Mouse (Mus musculus): Measurements from ENCODE around the gene Fgf18.

The Fgf18 gene

DNA sequence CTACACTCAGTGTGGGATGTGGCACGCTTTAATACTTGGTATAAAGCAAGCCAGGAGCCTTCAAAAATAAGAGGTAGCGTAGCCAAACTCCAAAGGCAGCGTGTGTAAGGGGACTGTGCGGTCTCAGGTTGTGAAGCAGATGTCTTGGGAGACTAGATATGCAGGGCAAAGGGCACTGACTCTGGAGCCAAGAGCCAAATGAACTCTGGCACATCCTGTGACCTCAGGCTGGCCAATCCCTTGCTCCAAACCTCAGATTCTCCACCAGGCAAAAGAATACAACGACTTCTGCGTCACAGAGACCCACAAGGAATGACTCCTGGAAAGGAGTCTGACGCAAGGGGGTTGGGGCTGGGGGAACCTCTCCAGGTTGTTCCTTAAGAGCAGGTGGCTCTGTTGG, 28.1 kb downstream of the Fgf18 start:
- no peak for DNase-seq (ENCODE audit: low spot score in 2 of 2)

GRCm38 (mm10) chr11:33118480-33118879, 28.7 kb downstream of the Fgf18 start:
- DNase-seq (ENCODE audit: low spot score in 2 of 2) = no peak

DNA sequence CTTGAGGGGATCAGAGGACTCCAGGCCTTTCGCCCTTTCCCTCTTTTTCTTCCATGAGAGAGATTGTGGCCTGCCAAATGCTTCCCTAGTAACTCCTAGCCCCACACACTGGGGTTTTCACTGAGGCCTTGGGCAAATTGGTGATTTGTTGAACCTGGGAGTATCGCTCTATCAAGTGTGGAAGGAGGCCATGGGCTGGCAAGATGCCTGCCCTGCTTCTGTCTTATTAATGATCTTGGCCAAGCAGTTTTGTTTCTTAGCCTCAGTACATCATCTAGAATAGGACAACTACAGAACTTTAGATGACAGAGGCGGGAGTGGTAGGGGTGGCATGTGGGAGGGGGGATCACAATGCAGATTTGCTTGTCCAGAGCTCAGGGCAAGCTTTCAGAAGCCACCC, 31.4 kb downstream of the Fgf18 start:
- DNase-seq (ENCODE audit: low spot score in 2 of 2) = no peak

- DNase-seq (ENCODE audit: low spot score in 2 of 2) = no peak
Measured at GRCm38 (mm10) chr11:33112407-33112806, 34.8 kb downstream of the Fgf18 start.

GRCm38 (mm10) chr11:33110111-33110510, 37.1 kb downstream of the Fgf18 start:
- no peak for DNase-seq (ENCODE audit: low spot score in 2 of 2)

- DNase-seq (ENCODE audit: low spot score in 2 of 2) = no peak
Measured at GRCm38 (mm10) chr11:33107540-33107939, 39.7 kb downstream of the Fgf18 start.

DNA sequence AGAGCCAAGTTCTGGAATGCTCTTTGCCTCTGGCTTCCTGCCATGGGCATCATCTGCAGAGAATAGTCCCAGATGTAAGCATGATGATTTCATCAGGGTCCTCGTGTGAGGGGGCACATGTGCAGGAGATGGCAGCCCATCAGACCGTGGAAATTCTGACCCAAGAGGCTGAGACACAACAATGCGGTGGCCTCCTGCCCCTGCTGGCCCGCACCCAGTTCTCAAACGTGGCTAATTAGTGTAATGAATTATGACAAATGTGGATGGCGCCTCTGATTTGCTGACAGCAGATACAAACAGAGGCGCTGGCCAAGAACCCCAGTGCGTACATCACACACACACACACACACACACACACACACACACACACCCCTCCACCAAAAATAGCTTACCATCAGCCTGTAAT, 42.3 kb downstream of the Fgf18 start:
- DNase-seq (ENCODE audit: low spot score in 2 of 2) = no peak

DNA sequence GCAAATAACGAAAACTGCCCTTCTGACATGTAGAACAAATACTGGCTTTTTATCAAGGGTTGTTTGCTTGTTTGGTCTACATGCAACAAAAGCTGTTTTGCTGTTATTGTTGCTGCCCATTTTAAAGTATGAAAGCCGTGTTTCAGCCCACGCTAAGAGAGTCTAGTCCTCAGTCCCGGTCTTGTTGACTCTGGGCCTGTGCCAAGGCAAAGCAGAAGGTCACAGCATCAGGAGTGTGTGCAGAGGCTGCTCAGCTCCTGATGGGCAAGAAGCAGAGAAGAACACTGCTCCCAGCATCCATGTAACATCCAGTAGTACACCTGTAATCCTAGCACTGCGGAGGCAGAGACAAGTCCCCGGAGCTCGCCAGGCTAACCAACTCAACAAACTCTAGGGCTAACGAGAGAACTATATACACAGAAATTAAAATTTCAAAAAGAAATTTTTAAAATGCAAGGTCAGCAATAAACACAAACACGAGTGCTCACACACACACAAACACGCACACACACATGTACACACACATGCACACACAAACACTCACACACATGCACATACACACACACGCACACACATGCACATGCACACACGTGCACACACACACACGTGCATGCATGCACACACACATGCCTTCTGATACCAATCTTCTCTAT, 43.8 kb downstream of the Fgf18 start:
- no peak for DNase-seq (ENCODE audit: low spot score in 2 of 2)

- DNase-seq (ENCODE audit: low spot score in 2 of 2) = no peak
Measured at GRCm38 (mm10) chr11:33100027-33100507, 47.1 kb downstream of the Fgf18 start.

- no peak for DNase-seq (ENCODE audit: low spot score in 2 of 2)
Measured at GRCm38 (mm10) chr11:33099425-33099824, 47.8 kb downstream of the Fgf18 start.

GRCm38 (mm10) chr11:33098446-33098845, 48.8 kb downstream of the Fgf18 start:
- no peak for DNase-seq (ENCODE audit: low spot score in 2 of 2)

DNA sequence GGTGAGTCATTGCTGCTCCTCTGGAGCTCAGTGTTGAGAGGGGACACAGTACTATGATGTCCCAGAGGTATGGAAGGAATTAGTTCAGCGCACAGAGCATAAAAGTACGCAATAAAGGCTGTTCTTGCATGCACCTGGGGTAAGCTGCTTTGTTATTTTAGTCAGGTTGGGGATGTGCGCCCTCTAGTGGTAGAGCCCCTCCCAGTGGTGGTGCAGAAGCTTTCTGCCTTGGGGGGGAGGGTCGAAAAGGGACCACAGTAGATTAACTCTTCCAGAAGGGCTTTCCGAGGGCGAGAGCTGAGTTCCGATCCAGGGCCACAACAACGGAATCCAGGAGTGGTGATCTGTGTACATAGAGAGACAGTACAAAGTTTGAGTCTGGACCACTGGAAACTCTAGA, 49.3 kb downstream of the Fgf18 start:
- peak in 1 of 2 experiments; percentile 31 for DNase-seq (ENCODE audit: low spot score in 2 of 2)

GRCm38 (mm10) chr11:33089856-33090255, 57.3 kb downstream of the Fgf18 start:
- peak; percentile 13 to 37 for DNase-seq (ENCODE audit: low spot score in 2 of 2)

- DNase-seq (ENCODE audit: low spot score in 2 of 2) = no peak
Measured at GRCm38 (mm10) chr11:33088181-33088580, 59.0 kb downstream of the Fgf18 start.

- DNase-seq (ENCODE audit: low spot score in 2 of 2) = no peak
Measured at GRCm38 (mm10) chr11:33086046-33086445, 61.2 kb downstream of the Fgf18 start.

GRCm38 (mm10) chr11:33085514-33085913, 61.7 kb downstream of the Fgf18 start:
- DNase-seq (ENCODE audit: low spot score in 2 of 2) = peak; percentile 15 to 23

DNA sequence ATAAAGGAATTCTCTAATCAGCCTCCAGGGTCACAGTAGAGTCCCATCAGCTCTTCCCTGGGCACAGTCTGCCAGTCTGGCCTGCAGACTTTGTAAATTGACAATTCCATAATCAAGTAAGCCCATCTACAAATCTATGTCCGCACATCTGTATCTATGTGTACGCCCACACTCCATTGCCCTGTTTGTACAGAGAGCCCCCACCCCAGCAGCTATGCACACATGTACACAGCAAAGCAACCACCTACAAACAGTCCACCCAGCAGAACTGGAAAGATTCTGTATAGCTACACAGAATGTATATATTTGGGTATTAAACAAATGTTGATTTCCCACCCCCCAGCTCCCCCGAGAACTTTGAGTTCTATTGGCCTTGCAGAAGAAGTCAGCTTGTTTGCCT, 62.1 kb downstream of the Fgf18 start:
- DNase-seq (ENCODE audit: low spot score in 2 of 2) = no peak

DNA sequence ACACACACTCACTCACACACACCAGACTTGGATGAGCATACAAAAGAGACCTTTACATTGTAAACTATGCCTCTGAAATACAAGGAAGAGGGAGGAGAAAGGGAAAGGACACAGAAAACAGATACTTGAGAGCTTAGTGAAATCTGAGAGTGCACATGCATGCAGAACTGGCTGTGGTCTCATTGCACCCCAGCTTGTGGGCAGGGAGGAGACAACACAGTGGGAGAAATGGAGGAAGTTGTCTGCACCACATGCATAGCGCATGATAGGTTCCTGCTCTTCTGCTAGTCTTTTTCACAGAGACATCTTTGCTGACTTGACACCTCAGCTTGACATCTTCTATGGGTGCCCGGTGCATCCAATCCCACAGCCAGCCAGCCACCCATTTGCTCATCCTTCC, 63.2 kb downstream of the Fgf18 start:
- DNase-seq (ENCODE audit: low spot score in 2 of 2) = no peak

DNA sequence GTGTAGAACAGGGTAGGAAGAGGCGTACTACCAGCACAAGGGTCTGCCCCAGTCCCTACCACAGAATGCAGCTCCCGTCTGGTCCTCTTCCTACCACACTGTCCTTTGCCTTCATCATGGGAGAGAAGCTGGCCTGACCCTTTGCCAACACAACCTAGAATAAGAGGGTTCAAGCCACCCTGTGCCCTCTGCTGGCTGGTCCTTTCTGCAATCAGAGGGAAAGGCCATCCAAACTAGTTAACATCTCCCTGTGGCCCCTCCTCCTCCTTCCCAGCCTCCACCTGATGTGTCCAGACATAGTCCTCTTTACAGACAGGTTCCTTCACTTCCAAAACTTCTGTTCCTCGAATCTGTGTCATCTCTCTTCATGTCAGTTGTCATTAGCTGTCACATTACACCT, 66.0 kb downstream of the Fgf18 start:
- DNase-seq (ENCODE audit: low spot score in 2 of 2) = no peak

GRCm38 (mm10) chr11:33080046-33080808, 67.0 kb downstream of the Fgf18 start:
- DNase-seq (ENCODE audit: low spot score in 2 of 2) = peak; percentile 3 to 19

DNA sequence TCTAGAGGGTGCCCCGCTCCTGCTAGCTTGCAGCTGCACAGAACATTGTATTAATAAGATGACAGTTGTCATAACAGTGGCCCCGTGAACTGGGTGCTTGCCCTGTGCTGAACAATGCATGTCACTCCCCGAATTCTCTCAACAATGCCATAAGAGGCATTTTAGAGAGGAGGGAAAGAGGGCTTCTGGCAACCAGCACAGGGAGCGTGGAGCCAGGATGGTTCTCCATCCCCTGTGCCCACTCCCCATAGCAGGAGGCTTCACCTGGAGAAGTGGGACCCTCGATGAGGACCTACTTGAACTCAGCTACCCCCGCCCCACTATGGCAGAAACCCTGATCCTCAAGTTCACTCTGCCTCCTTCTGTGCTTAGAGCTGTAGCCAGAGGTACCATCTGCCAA, 67.8 kb downstream of the Fgf18 start:
- no peak for DNase-seq (ENCODE audit: low spot score in 2 of 2)

- DNase-seq (ENCODE audit: low spot score in 2 of 2) = no peak
Measured at GRCm38 (mm10) chr11:33078036-33078435, 69.2 kb downstream of the Fgf18 start.

DNA sequence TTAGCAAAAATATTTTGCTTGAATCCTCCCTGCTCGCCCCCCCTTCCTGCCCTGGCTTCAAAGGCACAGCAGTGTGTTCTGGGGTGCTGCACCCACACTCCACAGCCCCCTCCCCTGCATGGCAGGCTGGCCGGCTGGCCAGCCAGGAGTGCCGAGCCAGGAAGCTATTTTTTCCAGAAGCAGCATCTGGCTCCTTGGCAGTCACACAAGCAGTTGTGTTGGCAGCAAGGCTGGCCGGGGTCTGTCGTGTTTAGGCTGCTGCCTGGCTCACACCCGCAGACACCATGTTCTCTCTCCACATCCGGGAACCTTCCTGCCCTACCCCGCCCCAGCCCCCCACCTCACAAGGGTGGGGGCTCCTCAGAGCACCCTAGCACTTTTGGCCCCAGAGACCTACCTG, 71.9 kb downstream of the Fgf18 start:
- DNase-seq (ENCODE audit: low spot score in 2 of 2) = peak; percentile 50 to 57
